Mouse (Mus musculus) urinary bladder, postnatal 4 days (tissue): ENCODE results near the gene Fgd3.

Experiments
- DNase-seq, 2 experiments: peaks; one replicate each; pipeline ENCODE4 v3.0.0; 2021 to 2022; ENCODE audit warnings: low spot score in 2 of 2

The Fgd3 gene

DNA sequence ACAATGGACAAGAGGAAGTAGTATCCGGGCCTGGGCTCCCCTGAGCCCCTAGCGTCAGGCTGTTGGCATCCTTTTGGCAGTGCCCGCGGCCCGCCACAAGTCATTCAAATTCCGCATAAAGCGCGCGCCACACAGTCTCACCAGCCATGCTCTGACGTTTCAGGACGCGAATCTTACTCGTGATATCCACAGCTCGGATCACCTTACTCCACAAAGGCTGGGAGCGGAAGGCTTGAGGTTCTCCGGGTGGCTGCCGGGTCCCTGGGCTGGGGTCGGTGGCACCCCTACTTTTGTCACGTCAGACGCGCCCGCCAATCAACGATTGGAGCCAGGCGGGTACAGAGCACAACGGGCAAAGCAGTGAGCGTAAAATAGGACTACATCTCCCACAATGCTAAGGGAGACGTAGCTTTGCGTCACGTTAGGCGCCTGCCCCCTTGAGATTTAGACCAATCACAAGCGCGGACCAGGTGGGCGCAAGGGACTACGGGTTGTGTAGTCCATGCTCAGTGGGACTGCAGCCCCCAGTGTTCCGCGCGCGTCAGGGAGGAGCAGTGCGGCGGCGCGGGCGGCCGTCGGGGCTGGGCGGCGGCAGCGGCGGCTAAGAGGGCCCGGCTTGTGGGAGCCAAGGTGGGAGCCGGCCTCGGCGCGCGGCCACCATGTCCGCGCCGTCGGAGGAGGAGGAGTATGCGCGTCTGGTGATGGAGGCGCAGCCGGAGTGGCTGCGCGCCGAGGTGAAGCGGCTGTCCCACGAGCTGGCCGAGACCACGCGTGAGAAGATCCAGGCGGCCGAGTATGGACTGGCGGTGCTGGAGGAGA lies 21.1 kb upstream of the Fgd3 start, which contains the start of gene Bicd2:
Gene Bicd2, plus strand, starts transcription at position 574 of the 819 bp plus-strand sequence.
- peak; percentile 93 to 95 for DNase-seq

DNA sequence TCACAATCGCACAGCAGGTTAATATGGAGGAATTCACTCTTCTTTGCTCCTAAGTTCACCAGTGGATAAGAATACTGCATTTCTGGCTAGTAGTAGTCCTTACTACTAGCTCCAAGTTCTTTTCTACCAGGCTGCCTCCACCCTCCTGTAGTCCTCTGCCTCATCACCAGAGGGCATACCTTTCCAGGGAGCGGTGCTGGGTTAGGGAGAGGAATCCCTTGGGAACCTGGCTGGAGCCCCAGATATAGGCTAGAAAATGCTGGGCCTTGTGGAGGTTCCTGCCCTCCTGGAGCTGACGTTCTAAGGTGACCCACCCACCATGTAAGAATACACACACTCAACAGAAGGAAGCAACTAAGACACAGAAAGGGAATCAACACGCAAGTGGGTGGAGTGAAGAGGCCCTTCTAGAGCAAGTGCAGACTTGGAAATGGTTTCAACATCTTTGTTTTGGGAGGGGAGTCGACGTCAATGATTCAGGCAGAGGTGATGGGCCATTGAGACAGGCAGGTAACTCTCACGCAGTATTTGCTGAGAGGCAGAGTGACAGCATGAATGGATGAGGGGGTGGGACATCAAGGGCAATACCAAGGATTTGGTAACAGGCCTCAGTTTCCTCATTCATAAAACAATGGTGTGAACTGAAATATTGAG lies 18.9 kb upstream of the Fgd3 start:
- no peak for DNase-seq

DNA sequence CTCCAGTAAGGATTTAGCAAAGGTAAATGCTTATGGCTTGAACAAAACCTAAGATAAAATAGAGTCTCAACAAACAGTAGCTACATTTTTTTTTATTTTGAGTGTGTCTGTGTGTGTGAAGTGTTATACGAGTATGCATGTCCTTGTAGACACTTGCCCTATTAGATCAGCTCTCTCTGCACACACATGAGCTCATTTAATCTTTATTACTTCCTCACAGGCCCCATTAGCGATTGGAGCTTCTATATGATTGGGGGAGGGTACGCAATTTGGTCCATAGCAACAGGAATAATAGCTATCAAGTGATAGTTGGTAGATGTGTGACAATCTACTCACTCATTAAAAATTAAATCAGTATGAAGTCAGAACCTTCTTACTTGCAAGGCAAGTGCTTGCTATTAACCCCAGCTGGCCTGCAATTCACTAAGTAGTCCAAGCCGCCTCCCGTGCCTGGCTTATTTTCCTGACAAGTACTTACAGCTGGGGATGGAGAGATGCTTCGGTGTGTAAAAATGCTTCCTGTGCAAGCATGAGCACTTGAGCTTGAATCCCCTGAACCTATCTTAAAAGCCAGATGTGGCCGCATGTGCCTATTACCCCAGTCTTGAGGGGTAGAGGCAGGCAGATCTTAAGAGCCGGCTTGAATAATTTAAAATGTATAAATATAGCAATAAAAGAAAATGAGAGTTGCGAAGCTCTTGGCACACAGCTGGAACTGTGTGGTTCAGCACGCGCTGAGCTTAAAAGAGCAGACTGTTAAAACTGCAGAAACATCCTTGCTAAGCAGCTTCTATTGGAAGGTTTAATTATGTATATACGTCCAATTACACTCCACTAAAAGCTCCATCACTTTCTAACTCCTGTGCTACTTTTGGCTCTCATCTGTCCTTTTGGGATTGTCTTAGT lies 15.2 kb upstream of the Fgd3 start:
- no peak for DNase-seq

DNA sequence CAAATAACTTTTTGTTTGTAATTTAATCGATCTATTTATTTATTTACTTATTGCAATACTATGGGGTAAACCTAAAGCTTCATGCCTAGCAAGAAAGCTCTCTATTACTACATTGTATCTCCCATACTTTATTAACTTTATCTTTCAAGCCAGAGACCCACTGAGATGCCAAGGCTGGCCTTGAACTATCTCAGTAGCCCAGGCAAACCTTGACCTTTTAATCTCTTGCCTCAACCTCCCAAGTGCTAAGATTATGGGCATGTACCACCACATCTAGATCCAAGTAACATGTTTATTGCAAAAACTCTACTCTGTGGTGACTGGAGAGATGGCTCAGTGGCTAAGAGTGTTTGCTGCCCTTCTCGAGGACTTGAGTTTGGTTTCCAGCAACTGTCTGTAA lies 13.1 kb upstream of the Fgd3 start:
- DNase-seq = no peak

DNA sequence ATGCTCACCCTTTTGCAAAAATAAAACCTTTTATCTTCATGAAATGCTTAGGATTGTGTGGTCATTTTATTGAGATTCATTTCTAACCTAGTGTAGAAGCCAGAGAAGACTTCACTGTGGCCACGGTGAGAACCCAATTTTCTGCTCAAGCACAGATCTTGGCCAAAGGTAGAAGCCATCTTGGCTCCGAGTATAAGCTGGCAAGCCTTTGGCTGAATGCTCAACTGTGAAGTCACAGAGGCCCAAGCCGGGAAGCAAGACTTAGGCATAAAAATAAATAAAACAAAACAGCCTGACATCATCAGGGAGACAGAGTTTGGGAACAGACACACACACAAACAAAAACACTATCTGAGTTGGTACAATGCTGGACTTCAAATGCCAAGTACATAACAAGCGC lies 8.0 kb upstream of the Fgd3 start:
- DNase-seq = no peak

DNA sequence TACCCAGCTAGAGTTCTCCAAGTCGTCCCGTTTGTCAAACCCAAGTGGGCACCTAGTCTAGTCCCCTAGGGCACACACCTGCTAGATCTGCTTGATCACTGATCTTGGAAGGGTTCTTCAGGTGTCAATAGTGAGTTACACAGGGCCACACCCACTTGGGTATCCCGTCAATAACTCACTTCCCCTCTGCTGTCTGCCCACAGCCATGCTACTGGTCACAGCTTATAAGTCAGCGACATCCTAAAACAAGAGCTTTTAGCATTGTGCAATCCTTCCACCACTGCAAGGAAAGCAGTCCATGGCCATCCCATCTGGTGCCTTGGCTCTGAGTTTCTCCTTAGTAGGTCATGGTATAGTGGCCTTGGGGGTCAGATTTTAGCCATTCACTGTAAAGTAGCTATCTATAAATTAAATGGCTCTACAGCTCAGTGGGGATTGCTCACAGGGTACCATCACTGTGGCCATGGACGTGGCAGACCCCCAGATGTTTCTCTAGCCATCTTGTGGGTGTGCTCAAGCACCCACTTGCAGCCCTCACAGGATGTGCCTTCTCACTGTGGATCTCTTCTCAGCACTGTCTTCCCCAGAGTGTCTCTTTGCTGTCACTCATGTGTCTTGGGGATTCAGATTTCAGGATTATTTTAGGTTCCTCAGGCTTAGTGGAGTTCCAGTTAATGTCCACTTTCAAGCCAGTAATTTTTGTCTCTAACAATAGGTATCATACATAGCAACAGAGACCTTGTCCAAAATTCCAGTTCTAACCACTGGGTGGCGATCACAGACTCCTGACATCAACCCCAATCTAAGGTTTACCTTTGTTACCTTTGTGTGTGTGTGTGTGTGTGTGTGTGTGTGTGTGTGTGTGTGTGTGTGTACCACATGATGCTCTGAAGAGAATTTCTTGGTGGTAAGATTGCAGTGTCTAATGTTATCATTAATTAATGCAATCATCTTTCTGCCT lies 6.4 kb upstream of the Fgd3 start:
- no peak for DNase-seq

DNA sequence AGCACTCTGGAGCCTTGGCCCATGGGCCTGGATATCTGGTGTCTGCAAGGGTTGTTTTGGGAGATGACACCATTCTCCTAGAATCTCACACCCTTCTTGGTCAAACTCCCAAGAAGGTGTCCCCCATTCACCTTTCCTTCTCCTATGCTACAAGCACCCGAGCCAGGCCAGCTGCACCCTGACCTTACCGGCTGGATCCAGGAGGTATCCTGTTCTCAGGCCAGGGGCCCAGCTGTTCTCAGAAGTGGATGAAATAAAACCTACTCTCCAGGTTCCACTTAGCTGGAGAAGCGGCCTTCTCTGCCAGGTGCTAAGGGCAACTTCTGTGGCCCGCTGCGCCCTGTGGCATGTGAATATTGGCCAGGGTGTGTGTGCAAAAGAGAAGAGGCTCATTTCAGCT lies 4.8 kb upstream of the Fgd3 start:
- no peak for DNase-seq

DNA sequence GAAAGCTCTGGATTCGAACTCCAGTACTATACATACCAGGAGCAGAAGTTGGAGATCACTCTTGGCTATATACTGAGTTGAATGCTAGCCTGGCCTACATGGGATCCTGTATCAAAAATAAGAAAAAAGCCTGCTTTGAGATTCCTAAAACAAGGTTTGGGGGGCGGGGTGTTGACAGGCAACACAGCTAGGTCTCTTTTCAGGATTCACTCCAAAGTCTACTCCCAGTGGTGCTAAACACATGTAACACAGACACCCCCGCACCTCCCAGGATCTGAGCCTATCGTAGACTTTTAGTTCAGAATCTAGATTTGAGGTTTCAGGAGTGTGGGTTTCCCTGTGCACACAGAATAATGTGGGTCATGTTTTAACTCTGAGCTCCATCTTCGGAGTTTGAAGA lies 2.6 kb upstream of the Fgd3 start:
- no peak for DNase-seq

DNA sequence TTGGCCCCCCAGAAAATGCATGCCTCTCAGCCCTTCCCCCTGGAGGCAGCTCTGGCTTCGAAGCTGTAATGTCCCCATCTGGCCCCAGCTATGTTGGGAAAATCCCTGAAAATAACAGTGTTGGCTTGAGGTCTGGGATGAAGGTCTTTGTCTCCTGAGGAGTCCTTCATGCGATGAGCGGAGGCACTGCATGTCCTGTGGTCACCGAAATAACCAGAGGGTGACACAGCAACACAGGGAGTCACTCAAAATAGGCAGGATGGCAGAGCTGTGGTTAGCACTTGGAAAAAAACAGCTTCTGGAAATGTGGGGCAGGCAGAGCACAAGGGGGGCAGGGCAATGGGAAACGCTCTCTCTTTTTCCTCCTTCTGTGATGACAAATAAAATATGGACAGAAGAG lies 2.1 kb upstream of the Fgd3 start:
- no peak for DNase-seq

DNA sequence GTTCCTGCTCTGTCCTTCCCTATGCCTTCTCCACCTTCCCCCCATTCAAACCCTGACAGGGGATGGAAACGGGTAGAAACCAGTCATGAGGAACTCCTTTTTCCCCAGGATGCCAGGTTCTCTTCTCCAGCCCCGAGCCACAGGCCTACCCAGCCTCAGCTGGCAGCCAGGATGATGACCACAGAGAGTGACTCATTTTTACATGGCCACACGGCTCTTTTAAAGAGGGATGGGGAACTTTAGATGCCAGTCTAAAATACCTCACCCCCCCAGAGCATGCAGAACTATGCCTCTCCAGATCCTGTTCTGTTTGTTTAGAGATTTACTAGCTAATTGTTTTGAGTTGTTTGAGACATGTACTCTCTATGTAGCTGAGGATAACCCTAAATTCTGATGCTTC lies 1.3 kb upstream of the Fgd3 start:
- no peak for DNase-seq

DNA sequence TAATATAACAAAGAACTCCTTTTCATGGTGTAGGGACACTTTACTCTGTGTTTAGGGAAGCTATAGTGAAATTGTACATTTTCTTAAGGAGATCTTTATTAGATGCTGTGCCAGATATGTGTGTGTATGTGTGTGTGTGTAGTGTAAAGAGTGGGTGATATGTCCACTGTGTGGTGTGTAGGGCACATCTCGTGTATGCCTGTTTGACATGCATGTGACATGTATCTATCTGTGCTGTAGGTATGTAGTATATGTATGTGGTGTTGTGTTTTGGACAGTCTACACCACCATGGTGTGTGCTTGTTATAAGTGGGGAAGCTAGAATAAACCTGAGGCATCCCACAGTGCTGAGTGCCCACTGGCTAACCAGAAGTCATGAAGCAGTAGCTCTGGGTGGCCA lies 403 bp upstream of the Fgd3 start:
- DNase-seq = no peak

DNA sequence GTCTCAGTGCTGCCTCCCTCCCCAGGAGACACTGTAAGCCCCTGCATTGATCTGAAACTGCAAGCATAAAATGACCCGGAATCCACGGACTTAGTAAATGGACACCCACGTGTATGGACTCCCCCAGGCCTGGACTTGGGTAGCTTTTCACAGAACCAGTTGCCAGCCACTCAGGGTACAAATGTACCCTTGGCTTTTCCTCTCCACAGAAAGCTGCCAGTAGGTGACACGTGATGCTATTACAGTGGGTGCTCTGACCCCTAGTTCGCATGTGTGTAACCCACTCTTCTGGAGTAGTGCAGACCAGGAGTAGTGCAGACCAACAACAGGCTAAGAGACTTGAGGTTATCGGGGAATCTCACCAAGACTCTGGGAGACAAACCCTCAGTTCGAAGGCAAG lies 2.2 kb downstream of the Fgd3 start:
- DNase-seq = no peak

DNA sequence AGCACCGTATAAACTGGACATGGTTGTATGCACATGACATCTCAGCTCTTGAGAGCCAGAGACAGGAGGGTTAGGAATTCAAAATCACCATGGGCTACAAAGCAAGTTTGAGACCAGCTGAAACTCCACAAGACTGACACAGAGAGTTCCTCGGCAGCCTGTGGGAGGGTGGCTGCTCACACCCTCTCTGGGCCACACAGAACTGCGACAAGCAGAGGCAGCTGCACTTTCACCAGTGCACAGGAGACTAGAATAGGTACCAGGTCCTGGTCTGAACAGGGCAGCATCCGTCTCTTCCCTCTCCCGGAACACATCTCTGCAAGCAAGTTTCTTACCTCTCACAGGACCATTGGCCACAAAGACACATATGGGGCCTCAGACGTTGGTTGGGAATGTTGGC lies 2.6 kb downstream of the Fgd3 start:
- no peak for DNase-seq

DNA sequence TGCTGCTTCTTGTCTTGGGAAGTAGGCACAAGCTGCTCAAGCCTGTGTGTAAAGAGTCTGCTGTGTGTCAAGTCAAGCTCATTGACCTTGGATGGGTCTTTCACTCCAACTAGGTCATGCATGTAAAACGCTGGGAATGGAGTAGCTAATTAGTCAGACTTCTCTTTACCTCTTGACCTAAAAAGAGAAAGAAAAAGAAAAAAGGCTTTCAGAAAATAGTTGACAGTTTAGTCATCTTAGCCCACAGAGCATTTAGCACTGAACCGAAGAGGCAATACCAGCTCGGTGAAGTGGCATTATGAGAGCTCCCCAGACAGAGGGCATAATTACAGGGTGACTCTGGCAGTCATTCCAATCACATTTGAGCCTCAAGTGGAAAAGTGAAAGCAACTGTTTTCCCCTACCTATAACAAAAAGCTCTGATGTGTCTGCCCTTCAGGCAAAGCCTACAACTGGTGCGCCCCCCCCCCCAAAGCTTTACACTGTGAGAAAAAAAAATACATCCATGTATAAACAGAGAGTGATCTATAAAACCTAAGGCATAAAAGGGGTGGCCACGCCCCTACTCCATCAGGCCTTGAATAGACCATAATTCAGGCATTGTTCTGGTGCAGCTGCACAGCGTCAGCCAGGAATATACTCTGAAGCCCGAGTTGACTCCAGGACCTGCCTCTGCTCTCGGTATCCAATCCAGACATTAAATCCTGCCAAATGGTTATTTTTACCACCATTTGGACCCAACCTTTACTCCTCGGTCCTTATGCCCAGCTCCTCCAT lies 3.5 kb downstream of the Fgd3 start:
- DNase-seq = no peak

DNA sequence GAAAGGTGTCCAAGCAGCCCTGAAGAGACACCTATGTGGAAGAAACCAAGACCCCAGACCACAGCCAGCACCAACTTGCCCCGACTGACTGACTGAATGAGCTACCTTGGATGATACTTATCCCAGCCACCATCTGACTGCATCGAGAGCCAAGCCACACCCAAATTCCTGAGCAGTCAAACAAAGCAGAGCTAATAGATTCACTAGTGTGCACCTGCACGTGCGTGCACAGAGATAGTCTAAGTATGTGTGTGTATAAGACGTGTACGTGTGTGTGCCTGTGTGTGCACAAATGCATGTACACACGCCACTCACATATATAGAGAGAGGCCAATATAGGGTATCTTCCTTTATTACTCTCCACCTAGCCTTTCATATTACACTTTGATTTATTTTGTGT lies 8.5 kb downstream of the Fgd3 start:
- DNase-seq = no peak

DNA sequence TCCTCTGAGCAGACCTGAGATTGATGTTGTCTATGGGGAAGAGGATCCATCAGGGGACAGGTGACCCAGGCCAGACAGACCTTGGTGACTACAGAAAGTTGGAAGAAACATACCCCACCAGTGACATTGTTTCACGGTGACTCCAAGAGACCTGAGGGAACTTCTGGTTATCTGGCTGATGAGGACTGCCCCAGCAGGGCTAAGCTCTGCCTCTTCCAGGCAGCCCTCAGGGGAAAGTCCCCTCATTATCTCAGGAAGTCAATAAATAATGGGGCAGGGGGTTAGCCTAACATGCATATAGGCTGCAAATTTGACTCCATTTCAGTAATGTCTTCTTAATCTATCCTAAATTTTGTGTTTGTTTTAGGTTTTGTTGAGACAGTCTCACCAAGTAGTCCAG lies 10.6 kb downstream of the Fgd3 start:
- DNase-seq = no peak

DNA sequence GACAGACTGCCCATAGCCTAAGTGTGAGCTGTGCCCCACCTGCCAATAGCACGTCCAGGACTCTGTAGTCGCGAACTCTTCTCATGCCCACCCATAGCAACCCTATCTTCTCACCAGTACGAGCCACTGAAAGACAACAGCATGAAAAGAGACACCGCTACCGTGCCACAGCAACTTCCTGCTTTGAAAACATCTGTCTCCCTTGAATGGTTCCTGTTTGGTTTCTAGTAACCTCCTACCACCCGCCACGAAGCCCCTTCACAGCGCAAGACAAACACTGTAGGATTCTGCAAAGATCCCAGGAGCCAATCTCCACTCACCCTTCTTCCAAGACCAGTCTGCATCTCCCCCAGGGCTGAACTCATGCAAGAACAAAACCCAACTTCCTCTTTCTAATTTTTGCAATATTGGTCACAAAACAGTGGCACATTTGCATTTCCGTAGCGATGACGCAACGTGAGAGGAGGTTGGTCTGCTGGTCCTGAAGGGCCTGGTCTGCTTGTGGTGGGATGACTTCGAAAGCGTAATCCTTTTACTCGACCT lies 11.2 kb downstream of the Fgd3 start:
- no peak for DNase-seq

DNA sequence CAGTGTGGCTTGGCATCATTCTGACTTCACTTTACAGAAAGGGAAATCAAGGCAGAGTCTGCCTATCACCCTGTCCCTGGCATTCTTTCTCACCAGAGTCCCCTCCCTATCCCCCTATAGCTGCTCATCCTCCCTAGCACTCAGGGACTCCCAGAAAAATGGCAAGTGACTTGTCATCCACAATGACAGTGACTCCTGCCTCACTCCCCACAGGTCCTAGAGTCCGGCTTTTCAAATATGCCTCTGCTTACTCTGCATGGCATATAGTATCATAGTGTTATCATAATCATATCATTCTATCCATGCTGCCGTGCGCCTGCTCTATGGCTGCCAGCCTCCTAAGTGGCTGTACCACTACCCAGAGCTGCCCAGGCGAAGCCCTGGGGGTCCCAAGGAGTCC lies 11.9 kb downstream of the Fgd3 start:
- DNase-seq = no peak

DNA sequence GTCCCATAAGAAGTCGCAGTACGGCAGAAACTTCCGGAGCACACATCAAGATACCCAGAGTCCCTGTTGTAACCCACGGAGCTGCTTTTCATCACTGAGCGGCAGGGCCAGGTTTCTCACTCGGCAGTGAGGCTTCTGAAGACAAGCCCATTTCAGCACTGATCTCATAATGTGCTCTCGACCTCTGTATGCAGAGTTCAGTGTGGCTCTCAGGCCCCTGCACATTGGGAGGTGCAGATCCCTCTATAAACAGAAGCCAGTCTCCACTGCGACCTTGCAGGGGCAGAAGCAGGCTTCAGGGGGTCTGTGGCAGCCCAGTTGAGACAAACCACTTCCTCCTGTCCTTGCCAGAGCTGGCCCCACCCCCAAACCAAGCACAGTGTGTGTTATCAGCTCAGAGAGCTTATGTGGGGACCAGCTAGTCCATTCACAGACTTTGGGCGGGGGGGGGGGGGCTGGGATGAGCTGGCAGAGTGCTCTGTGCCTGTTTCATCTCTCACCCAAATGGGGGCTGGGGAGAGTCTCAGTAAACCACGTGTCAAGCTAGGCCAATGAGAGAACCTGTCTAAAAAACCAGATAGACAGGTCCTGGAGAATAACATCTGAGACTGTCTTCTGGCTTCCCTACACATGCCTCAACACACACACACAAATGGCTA lies 12.7 kb downstream of the Fgd3 start:
- peak in 1 of 2 experiments; percentile 57 for DNase-seq
